Comparison of ENCODE assay signal across 15 mouse cellular contexts in genomic region chr13:109388626-109389220, GRCm38 (mm10).
A peak's percentile ranks its signal among the peaks of the same experiment; 100 is the strongest.
DNase-seq lines count a peak whose midpoint lies in the region; ATAC-seq and TF ChIP-seq lines count a peak whose summit lies in the region.
"Had no signal": no experiment of that assay in that cellular context is flagged by ENCODE, and none has a peak within 500 bp of the region (broad histone marks: within the 10 kb centered on the region; RNA-seq: fewer than 3 reads in every experiment).

No protein-coding gene starts in this region.

- no peak for TF ChIP-seq CTCF in hindbrain, postnatal 0 days (IDR thresholded peaks at IDR 0.05; ENCODE audit: low read depth)

- ATAC-seq in hindbrain, postnatal 0 days = 0 out of 2 replicates have a peak, but pooled peaks have one; percentile 32
- ATAC-seq in forebrain, embryonic 16.5 days = no peak
- ATAC-seq in hindbrain, embryonic 14.5 days (ENCODE audit: low FRiP score) = no peak
- no peak for ATAC-seq in forebrain, embryonic 15.5 days (replicated peaks)
- ATAC-seq: intestine, embryonic 15.5 days had no signal

- no peak overlapping the region for H3K4me3 ChIP-seq in hindbrain, postnatal 0 days (ENCODE audit: low read length)
- no peak overlapping the region for H3K4me3 ChIP-seq in hindbrain, embryonic 10.5 days
- H3K4me3 ChIP-seq in forebrain, embryonic 16.5 days (replicated peaks; ENCODE audit: low read length) = no peak overlapping the region
- no peak overlapping the region for H3K4me3 ChIP-seq in hindbrain, embryonic 14.5 days (replicated peaks; ENCODE audit: low read length)
- H3K4me3 ChIP-seq in forebrain, embryonic 15.5 days = no peak overlapping the region
- H3K4me3 ChIP-seq: erythroblast, embryonic 14.5 days; intestine, embryonic 15.5 days; lung, embryonic 15.5 days had no signal

- no peaks in the 10 kb centered on the region for H3K9me3 ChIP-seq in hindbrain, postnatal 0 days (ENCODE audit: low read length)
- H3K9me3 ChIP-seq in hindbrain, embryonic 10.5 days = no peaks in the 10 kb centered on the region
- H3K9me3 ChIP-seq in forebrain, embryonic 16.5 days (ENCODE audit: control insufficient read depth, low read length) = no peaks in the 10 kb centered on the region
- no peaks in the 10 kb centered on the region for H3K9me3 ChIP-seq in hindbrain, embryonic 14.5 days (ENCODE audit: control insufficient read depth, low read length)
- H3K9me3 ChIP-seq in forebrain, embryonic 15.5 days = no peaks in the 10 kb centered on the region
- H3K9me3 ChIP-seq: intestine, embryonic 15.5 days; lung, embryonic 15.5 days had no signal

- peak; percentile 23 for DNase-seq in hindbrain, postnatal 0 days (ENCODE audit: low spot score)
- DNase-seq in hindbrain, embryonic 10.5 days (ENCODE audit: low spot score) = no peak
- DNase-seq in cerebellum, adult 11 months = peak; percentile 30
- DNase-seq in cerebellum, postnatal 14 days = peak; percentile 12 to 51
- DNase-seq in left cerebral cortex, adult 18-20 months (ENCODE audit: low spot score in 2 of 2) = peak; percentile 4 to 26
- no peak for DNase-seq in hindbrain, embryonic 14.5 days (ENCODE audit: low spot score)
- DNase-seq: adrenal gland, adult 2 months; kidney, postnatal 25 days; midbrain, embryonic 14.5 days; thymus, adult 18-20 months had no signal

- no peak overlapping the region for H3K9ac ChIP-seq in hindbrain, postnatal 0 days (replicated peaks; ENCODE audit: low read length)
- no peak overlapping the region for H3K9ac ChIP-seq in forebrain, embryonic 16.5 days (replicated peaks; ENCODE audit: low read depth, low read length)
- H3K9ac ChIP-seq in hindbrain, embryonic 14.5 days = no peak overlapping the region
- no peak overlapping the region for H3K9ac ChIP-seq in forebrain, embryonic 15.5 days (replicated peaks)
- H3K9ac ChIP-seq: intestine, embryonic 15.5 days; lung, embryonic 15.5 days had no signal

- H3K4me1 ChIP-seq in hindbrain, postnatal 0 days (ENCODE audit: insufficient read depth, low read length) = no peaks in the 10 kb centered on the region; the same call in 1 of the 2 replicates
- H3K4me1 ChIP-seq in hindbrain, embryonic 10.5 days (replicated peaks) = peaks cover 10% of the 10 kb centered on the region; the same call in 1 of the 2 replicates
- no peaks in the 10 kb centered on the region for H3K4me1 ChIP-seq in forebrain, embryonic 16.5 days (replicated peaks; ENCODE audit: control insufficient read depth, insufficient read depth, low read length)
- H3K4me1 ChIP-seq in hindbrain, embryonic 14.5 days (replicated peaks; ENCODE audit: control insufficient read depth, insufficient read depth, low read length) = 0 out of 2 replicates have a peak, but pooled peaks cover 4% of the 10 kb centered on the region
- H3K4me1 ChIP-seq in forebrain, embryonic 15.5 days = no peaks in the 10 kb centered on the region
- H3K4me1 ChIP-seq: intestine, embryonic 15.5 days; lung, embryonic 15.5 days had no signal

- WGBS in hindbrain, postnatal 0 days = 63% methylated on average over 8 of the region's 8 CpGs
- WGBS in hindbrain, embryonic 10.5 days = 81% methylated on average over 8 of the region's 8 CpGs
- WGBS in forebrain, embryonic 16.5 days = 76% methylated on average over 8 of the region's 8 CpGs
- WGBS in hindbrain, embryonic 14.5 days = 78% methylated on average over 8 of the region's 8 CpGs
- 78% methylated on average over 8 of the region's 8 CpGs for WGBS in forebrain, embryonic 15.5 days

- H3K36me3 ChIP-seq in hindbrain, postnatal 0 days (ENCODE audit: insufficient read depth, low read length) = no peaks in the 10 kb centered on the region
- H3K36me3 ChIP-seq in hindbrain, embryonic 10.5 days = no peaks in the 10 kb centered on the region
- H3K36me3 ChIP-seq in forebrain, embryonic 16.5 days (ENCODE audit: control insufficient read depth, insufficient read depth) = no peaks in the 10 kb centered on the region
- H3K36me3 ChIP-seq in hindbrain, embryonic 14.5 days (replicated peaks; ENCODE audit: control insufficient read depth, insufficient read depth) = no peaks in the 10 kb centered on the region
- no peaks in the 10 kb centered on the region for H3K36me3 ChIP-seq in forebrain, embryonic 15.5 days
- H3K36me3 ChIP-seq: intestine, embryonic 15.5 days; lung, embryonic 15.5 days had no signal

- no peaks in the 10 kb centered on the region for H3K27me3 ChIP-seq in hindbrain, postnatal 0 days (ENCODE audit: insufficient read depth, low read length)
- no peaks in the 10 kb centered on the region for H3K27me3 ChIP-seq in hindbrain, embryonic 10.5 days (ENCODE audit: insufficient read depth, poor library complexity, severe bottlenecking)
- no peaks in the 10 kb centered on the region for H3K27me3 ChIP-seq in forebrain, embryonic 16.5 days (replicated peaks; ENCODE audit: control insufficient read depth, insufficient read depth, low read length)
- H3K27me3 ChIP-seq in hindbrain, embryonic 14.5 days (ENCODE audit: control insufficient read depth, insufficient read depth, low read length) = no peaks in the 10 kb centered on the region
- H3K27me3 ChIP-seq in forebrain, embryonic 15.5 days = no peaks in the 10 kb centered on the region
- H3K27me3 ChIP-seq: intestine, embryonic 15.5 days; lung, embryonic 15.5 days had no signal

- no peak overlapping the region for H3K4me2 ChIP-seq in hindbrain, postnatal 0 days (ENCODE audit: low read depth, low read length)
- H3K4me2 ChIP-seq in forebrain, embryonic 16.5 days (ENCODE audit: low read length) = no peak overlapping the region
- no peak overlapping the region for H3K4me2 ChIP-seq in hindbrain, embryonic 14.5 days (replicated peaks)
- H3K4me2 ChIP-seq in forebrain, embryonic 15.5 days (replicated peaks) = no peak overlapping the region
- H3K4me2 ChIP-seq: intestine, embryonic 15.5 days; lung, embryonic 15.5 days had no signal

- H3K27ac ChIP-seq in hindbrain, postnatal 0 days = no peak overlapping the region
- no peak overlapping the region for H3K27ac ChIP-seq in hindbrain, embryonic 10.5 days
- no peak overlapping the region for H3K27ac ChIP-seq in forebrain, embryonic 16.5 days (ENCODE audit: low read length)
- no peak overlapping the region for H3K27ac ChIP-seq in hindbrain, embryonic 14.5 days
- no peak overlapping the region for H3K27ac ChIP-seq in forebrain, embryonic 15.5 days (replicated peaks)
- H3K27ac ChIP-seq: intestine, embryonic 15.5 days; lung, embryonic 15.5 days had no signal

Comparison
In these comparisons a context has a peak if more than half of its experiments do, and no peak if none do; other contexts are left out.
1. DNase-seq: peak in hindbrain, postnatal 0 days (single experiment), cerebellum, adult 11 months (single experiment), cerebellum, postnatal 14 days (2 of 2) and left cerebral cortex, adult 18-20 months (2 of 2); none in hindbrain, embryonic 10.5 days (single experiment) and hindbrain, embryonic 14.5 days (single experiment).